Mouse (Mus musculus): Measurements from ENCODE around the gene Erbb3.

DNA sequence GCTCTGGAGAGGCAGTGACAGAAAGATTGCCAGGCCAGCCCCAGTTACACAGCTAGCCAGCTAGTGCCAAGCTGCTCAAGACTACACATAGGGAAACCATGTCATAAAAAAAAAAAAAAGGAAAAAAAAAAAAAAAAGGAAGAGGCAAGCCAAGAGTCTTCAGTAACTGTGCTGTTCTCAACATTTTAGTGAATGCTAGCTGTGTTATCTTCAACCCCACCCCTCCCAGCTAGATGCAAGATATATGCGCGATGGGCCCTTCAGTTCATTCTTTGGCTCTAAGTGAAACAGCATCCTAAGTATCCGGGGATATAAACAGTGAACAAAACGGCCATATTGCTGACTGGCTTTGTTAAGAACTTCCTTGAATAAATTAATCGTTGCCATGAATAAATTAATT lies 3.3 kb upstream of the Erbb3 start:
- TF ChIP-seq CTCF (IDR thresholded peaks at IDR 0.05; ENCODE audit: low read depth) (no peak), EP300 (IDR thresholded peaks at IDR 0.05; ENCODE audit: low read depth) (no peak)
